ENCODE assay signal across 7 mouse cellular contexts in the genomic region with DNA sequence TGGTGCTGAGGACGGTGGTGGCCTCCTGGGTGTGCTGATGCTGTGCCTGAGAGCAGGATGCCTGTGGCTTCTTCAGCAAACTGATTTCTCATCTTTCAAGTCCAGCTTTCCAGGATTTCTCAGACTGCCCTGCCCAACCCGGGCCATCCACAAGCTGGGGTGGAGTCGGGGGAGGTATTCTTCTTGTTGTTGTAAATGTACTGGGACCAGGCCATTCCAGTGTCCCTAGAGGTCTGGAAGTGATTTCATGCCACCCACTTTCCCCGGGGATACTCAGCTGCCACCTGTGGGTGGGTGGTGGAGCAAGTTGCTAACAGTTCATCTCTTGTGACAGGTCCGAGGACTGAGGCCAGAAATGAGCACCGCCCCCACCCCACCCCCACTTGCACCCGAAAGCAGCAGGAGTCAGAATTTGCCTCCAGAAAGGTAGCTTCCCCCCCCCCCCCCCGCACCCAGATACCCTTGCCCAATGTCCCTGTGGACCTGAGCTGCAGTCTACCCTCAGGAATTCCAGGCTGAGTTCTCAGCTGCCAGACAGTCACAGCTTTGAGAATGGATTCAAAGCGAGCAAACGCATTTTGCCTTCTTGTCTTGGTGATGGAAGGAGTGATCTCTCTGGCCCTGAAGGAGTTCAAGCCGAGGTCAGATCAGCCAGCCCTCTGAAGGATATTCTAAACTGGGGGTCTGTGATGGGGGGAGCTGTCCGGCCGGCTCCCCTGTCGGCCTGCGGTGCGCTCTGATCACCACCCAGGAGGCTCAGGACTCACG. TPM values are rescaled to one million over a fixed set of nuclear protein-coding genes. Genes with fewer than 3 reads are reported as not detected.
DNase-seq lines count a peak whose midpoint lies in the region; ATAC-seq and TF ChIP-seq lines count a peak whose summit lies in the region.

No protein-coding gene starts in this region.

- peak overlapping the region; percentile 92 for H3K4me3 ChIP-seq in spleen, adult 2 months (ENCODE audit: extremely low read depth, insufficient read depth, insufficient read length)
- peak overlapping the region; percentile 99 for H3K4me3 ChIP-seq in hindbrain, embryonic 16.5 days (ENCODE audit: low read length)
- peak overlapping the region; percentile 77 for H3K4me3 ChIP-seq in liver, embryonic 16.5 days (ENCODE audit: low read depth, low read length)
- peak overlapping the region; percentile 95 for H3K4me3 ChIP-seq in stomach, postnatal 0 days (ENCODE audit: low read depth, low read length)

- DNase-seq in spleen, adult 2 months (ENCODE audit: low read depth in 1 of 2, low spot score in 2 of 2) = no peak
- no peak for DNase-seq in spleen, postnatal 14 days (ENCODE audit: low spot score in 2 of 2)
- peak; percentile 65 for DNase-seq in embryo, embryonic 9.5 days (ENCODE audit: extremely low spot score)
- peak; percentile 64 for DNase-seq in stomach, postnatal 0 days (ENCODE audit: low spot score)
- no peak for DNase-seq in left cerebral cortex, postnatal 10 days (ENCODE audit: extremely low spot score in 1 of 2, low spot score in 2 of 2)

- TF ChIP-seq CTCF in spleen, adult 2 months (IDR thresholded peaks at IDR 0.05; ENCODE audit: extremely low read depth, insufficient read depth, insufficient read length, insufficient replicate concordance) = no peak
- TF ChIP-seq CTCF in stomach, postnatal 0 days (IDR thresholded peaks at IDR 0.05; ENCODE audit: low read depth) = peak; percentile 53

- no peaks in the 10 kb centered on the region for H3K27me3 ChIP-seq in spleen, adult 2 months (ENCODE audit: control insufficient read depth, insufficient read depth, low read length)
- no peaks in the 10 kb centered on the region for H3K27me3 ChIP-seq in hindbrain, embryonic 16.5 days (replicated peaks; ENCODE audit: control insufficient read depth, insufficient read depth, low read length)
- peaks cover 58% of the 10 kb centered on the region for H3K27me3 ChIP-seq in liver, embryonic 16.5 days (ENCODE audit: control insufficient read depth, insufficient read depth, low read depth, low read length)
- no peaks in the 10 kb centered on the region for H3K27me3 ChIP-seq in stomach, postnatal 0 days (ENCODE audit: control insufficient read depth, insufficient read depth, low read length)

- no peaks in the 10 kb centered on the region for H3K36me3 ChIP-seq in spleen, adult 2 months (ENCODE audit: control insufficient read depth, insufficient read depth, low read length)
- H3K36me3 ChIP-seq in hindbrain, embryonic 16.5 days (ENCODE audit: control insufficient read depth, insufficient read depth, low read length) = no peaks in the 10 kb centered on the region
- no peaks in the 10 kb centered on the region for H3K36me3 ChIP-seq in liver, embryonic 16.5 days (ENCODE audit: control insufficient read depth, insufficient read depth)
- H3K36me3 ChIP-seq in stomach, postnatal 0 days (ENCODE audit: control insufficient read depth, insufficient read depth, low read length) = no peaks in the 10 kb centered on the region

- peak overlapping the region; percentile 98 for H3K9ac ChIP-seq in hindbrain, embryonic 16.5 days (ENCODE audit: low read depth, low read length)
- H3K9ac ChIP-seq in liver, embryonic 16.5 days (ENCODE audit: low read depth, low read length) = peak overlapping the region; percentile 61
- H3K9ac ChIP-seq in stomach, postnatal 0 days (ENCODE audit: low read length) = peak overlapping the region; percentile 76

- peaks cover 17% of the 10 kb centered on the region; the same call in 1 of the 2 replicates for H3K4me1 ChIP-seq in spleen, adult 2 months (ENCODE audit: control insufficient read depth, insufficient read depth, insufficient read length)
- peaks cover 30% of the 10 kb centered on the region for H3K4me1 ChIP-seq in hindbrain, embryonic 16.5 days (ENCODE audit: control insufficient read depth, insufficient read depth, low read depth, low read length)
- H3K4me1 ChIP-seq in liver, embryonic 16.5 days (ENCODE audit: control insufficient read depth, low read depth, low read length) = peaks cover 26% of the 10 kb centered on the region
- H3K4me1 ChIP-seq in stomach, postnatal 0 days (replicated peaks; ENCODE audit: control insufficient read depth, insufficient read depth) = peaks cover 8% of the 10 kb centered on the region

- TF ChIP-seq EP300 in stomach, postnatal 0 days (optimal IDR thresholded peaks at IDR 0.05) = no peak

- no peak for ATAC-seq in hindbrain, embryonic 16.5 days
- no peak for ATAC-seq in liver, embryonic 16.5 days (ENCODE audit: low read depth)
- no peak for ATAC-seq in stomach, postnatal 0 days (ENCODE audit: low FRiP score, low TSS enrichment)

- 20% methylated on average over 17 of the region's 17 CpGs for WGBS in spleen, adult 2 months
- 1% methylated on average over 17 of the region's 17 CpGs for WGBS in hindbrain, embryonic 16.5 days
- WGBS in liver, embryonic 16.5 days (ENCODE audit: insufficient replicate concordance) = 15% methylated on average over 16 of the region's 17 CpGs
- WGBS in stomach, postnatal 0 days = 5% methylated on average over 17 of the region's 17 CpGs

- TF ChIP-seq POLR2A in spleen, adult 2 months (IDR thresholded peaks at IDR 0.05; ENCODE audit: low read depth, low read length) = no peak

- peak overlapping the region; percentile 94 for H3K4me2 ChIP-seq in hindbrain, embryonic 16.5 days (ENCODE audit: low read length)
- peak overlapping the region; percentile 75 for H3K4me2 ChIP-seq in liver, embryonic 16.5 days (ENCODE audit: low read depth, low read length)
- peak overlapping the region; percentile 81 for H3K4me2 ChIP-seq in stomach, postnatal 0 days (replicated peaks; ENCODE audit: low read depth)

- H3K9me3 ChIP-seq in hindbrain, embryonic 16.5 days (ENCODE audit: control insufficient read depth, low read length) = no peaks in the 10 kb centered on the region
- H3K9me3 ChIP-seq in liver, embryonic 16.5 days (replicated peaks; ENCODE audit: control insufficient read depth, low read length) = no peaks in the 10 kb centered on the region
- H3K9me3 ChIP-seq in stomach, postnatal 0 days (ENCODE audit: control insufficient read depth, low read length) = no peaks in the 10 kb centered on the region

- H3K27ac ChIP-seq in spleen, adult 2 months (ENCODE audit: insufficient read depth, low read length) = no peak overlapping the region
- H3K27ac ChIP-seq in hindbrain, embryonic 16.5 days (ENCODE audit: low read depth, low read length) = peak overlapping the region; percentile 98
- H3K27ac ChIP-seq in liver, embryonic 16.5 days (ENCODE audit: low read length) = peak overlapping the region; percentile 75
- H3K27ac ChIP-seq in stomach, postnatal 0 days (replicated peaks) = peak overlapping the region; percentile 99

- intact Hi-C loops in left cerebral cortex, postnatal 10 days (cut with DNase I) = loop anchor here (5.0 to 10.0 kb wide), 5 partner anchors 65 to 412 kb away; no protein-coding TSS in a partner anchor

RNA-seq across cellular contexts. Expression of gene Zmiz1, which starts 2.1 kb away (rescaled TPM):
- polyA plus RNA-seq in spleen, adult 2 months (2012; rRNA removed) = 48.1 and 48.5 TPM in 2 replicates
- 50.4 and 55.0 TPM in 2 replicates for polyA plus RNA-seq in hindbrain, embryonic 16.5 days (2015; fragmentation: Nextera tagmentation; extraction: Ambion mirVana)
- polyA plus RNA-seq in liver, embryonic 16.5 days (2015; fragmentation: Nextera tagmentation; extraction: Ambion mirVana) = 4.1 and 6.1 TPM in 2 replicates
- 13.0 and 13.8 TPM in 2 replicates for polyA plus RNA-seq in stomach, postnatal 0 days (2015; fragmentation: Nextera tagmentation; extraction: Ambion mirVana)
- 100 to 1,000 TPM; 105 to 106 TPM for total RNA-seq in left cerebral cortex, postnatal 10 days (2021)

Comparison
In these comparisons a context has a peak if more than half of its experiments do, and no peak if none do; other contexts are left out.
1. DNase-seq: peak in embryo, embryonic 9.5 days (single experiment) and stomach, postnatal 0 days (single experiment); none in spleen, adult 2 months (0 of 2), spleen, postnatal 14 days (0 of 2) and left cerebral cortex, postnatal 10 days (0 of 2).
2. Peak in every context shown above with its lines, with median percentiles within 50 percentile points of each other: H3K4me3 ChIP-seq, H3K4me2 ChIP-seq and H3K9ac ChIP-seq.